Mouse (Mus musculus): ENCODE results near the gene Duoxa2. TPM values are rescaled to one million over a fixed set of nuclear protein-coding genes. Genes with fewer than 3 reads are reported as not detected.
A peak's percentile ranks its signal among the peaks of the same experiment; 100 is the strongest.

Gene Duoxa2
- polyA plus RNA-seq, 1 experiment from 2014 or later, result 0.46 TPM

GRCm38 (mm10) chr2:122305097-122305892 lies 6.6 kb downstream of the Duoxa2 start:
- H3K9ac ChIP-seq, result no peak overlapping the region
- no peak overlapping the region for H3K27ac ChIP-seq
- no peak overlapping the region for H3K4me3 ChIP-seq (replicated peaks; ENCODE audit: low read length)
- WGBS, result 87% methylated on average over 16 of the region's 16 CpGs
- no peaks in the 10 kb centered on the region for H3K36me3 ChIP-seq (replicated peaks; ENCODE audit: control insufficient read depth, insufficient read depth)
- peaks cover 13% of the 10 kb centered on the region; the same call in 1 of the 2 replicates for H3K4me1 ChIP-seq (replicated peaks; ENCODE audit: control insufficient read depth, insufficient read depth, low read length)
- H3K27me3 ChIP-seq (ENCODE audit: control insufficient read depth, insufficient read depth, low read length), result peaks cover 56% of the 10 kb centered on the region
- H3K9me3 ChIP-seq (ENCODE audit: control insufficient read depth, low read length), result no peaks in the 10 kb centered on the region
- DNase-seq (ENCODE audit: low spot score), result no peak
- no peak overlapping the region for H3K4me2 ChIP-seq (replicated peaks)
- no peak for ATAC-seq (ENCODE audit: low FRiP score)

- no peak overlapping the region for H3K4me3 ChIP-seq (replicated peaks; ENCODE audit: low read length)
- 46% methylated on average over 4 of the region's 4 CpGs for WGBS
- no peaks in the 10 kb centered on the region for H3K36me3 ChIP-seq (replicated peaks; ENCODE audit: control insufficient read depth, insufficient read depth)
- no peak overlapping the region for H3K27ac ChIP-seq
- H3K9me3 ChIP-seq (ENCODE audit: control insufficient read depth, low read length), result no peaks in the 10 kb centered on the region
- no peak overlapping the region for H3K4me2 ChIP-seq (replicated peaks)
- DNase-seq (ENCODE audit: low spot score) (no peak), ATAC-seq (ENCODE audit: low FRiP score) (peak; percentile 32; the same call in 1 of the 2 replicates)
- H3K9ac ChIP-seq, result no peak overlapping the region
- H3K4me1 ChIP-seq (replicated peaks; ENCODE audit: control insufficient read depth, insufficient read depth, low read length), result peaks cover 10% of the 10 kb centered on the region; the same call in 1 of the 2 replicates
- H3K27me3 ChIP-seq (ENCODE audit: control insufficient read depth, insufficient read depth, low read length), result peaks cover 47% of the 10 kb centered on the region
These were observed 7.5 kb downstream of the Duoxa2 start for GRCm38 (mm10) chr2:122306184-122306583.

- Histone ChIP-seq H3K4me3 (replicated peaks; ENCODE audit: low read length) (no peak overlapping the region), H3K27me3 (ENCODE audit: control insufficient read depth, insufficient read depth, low read length) (peaks cover 34% of the 10 kb centered on the region), H3K9me3 (ENCODE audit: control insufficient read depth, low read length) (no peaks in the 10 kb centered on the region), H3K36me3 (replicated peaks; ENCODE audit: control insufficient read depth, insufficient read depth) (no peaks in the 10 kb centered on the region), H3K9ac (no peak overlapping the region), H3K4me1 (replicated peaks; ENCODE audit: control insufficient read depth, insufficient read depth, low read length) (peaks cover 9% of the 10 kb centered on the region; the same call in 1 of the 2 replicates), H3K27ac (no peak overlapping the region), H3K4me2 (replicated peaks) (no peak overlapping the region)
- no peak for ATAC-seq (ENCODE audit: low FRiP score)
- 27% methylated on average over 3 of the region's 3 CpGs for WGBS
- DNase-seq (ENCODE audit: low spot score), result peak; percentile 50
These were observed 10.9 kb downstream of the Duoxa2 start for GRCm38 (mm10) chr2:122309647-122310046.

- 42% methylated on average over 2 of the region's 2 CpGs for WGBS
- Histone ChIP-seq H3K9ac (no peak overlapping the region), H3K4me1 (replicated peaks; ENCODE audit: control insufficient read depth, insufficient read depth, low read length) (peaks cover 9% of the 10 kb centered on the region; the same call in 1 of the 2 replicates), H3K4me2 (replicated peaks) (no peak overlapping the region), H3K36me3 (replicated peaks; ENCODE audit: control insufficient read depth, insufficient read depth) (no peaks in the 10 kb centered on the region), H3K4me3 (replicated peaks; ENCODE audit: low read length) (no peak overlapping the region), H3K27ac (no peak overlapping the region), H3K9me3 (ENCODE audit: control insufficient read depth, low read length) (no peaks in the 10 kb centered on the region), H3K27me3 (ENCODE audit: control insufficient read depth, insufficient read depth, low read length) (peaks cover 33% of the 10 kb centered on the region)
- ATAC-seq (ENCODE audit: low FRiP score) (no peak), DNase-seq (ENCODE audit: low spot score) (no peak)
These were observed 12.9 kb downstream of the Duoxa2 start for GRCm38 (mm10) chr2:122311561-122311960.

GRCm38 (mm10) chr2:122312722-122313417 lies 14.2 kb downstream of the Duoxa2 start:
- Histone ChIP-seq H3K4me2 (replicated peaks) (peak overlapping the region; percentile 39), H3K27ac (no peak overlapping the region), H3K4me3 (replicated peaks; ENCODE audit: low read length) (peak overlapping the region; percentile 19), H3K4me1 (replicated peaks; ENCODE audit: control insufficient read depth, insufficient read depth, low read length) (peaks cover 9% of the 10 kb centered on the region; the same call in 1 of the 2 replicates), H3K27me3 (ENCODE audit: control insufficient read depth, insufficient read depth, low read length) (peaks cover 32% of the 10 kb centered on the region), H3K36me3 (replicated peaks; ENCODE audit: control insufficient read depth, insufficient read depth) (no peaks in the 10 kb centered on the region), H3K9ac (no peak overlapping the region), H3K9me3 (ENCODE audit: control insufficient read depth, low read length) (no peaks in the 10 kb centered on the region)
- 0 out of 2 replicates have a peak, but pooled peaks have one; percentile 31 for ATAC-seq (ENCODE audit: low FRiP score)
- 4% methylated on average over 27 of the region's 27 CpGs for WGBS
- DNase-seq (ENCODE audit: low spot score), result peak; percentile 80

- 0 out of 2 replicates have a peak within 1 kb of the TSS, but pooled peaks have one; percentile 8 for H3K9ac ChIP-seq
These were observed 14.8 kb downstream of the Duoxa2 start, which contains the start of gene Duoxa1 for GRCm38 (mm10) chr2:122313536-122313935. Duoxa1 (minus strand) TSS chr2:122313730.

GRCm38 (mm10) chr2:122315372-122315771 lies 16.7 kb downstream of the Duoxa2 start, which contains the start of gene Duox1:
Duox1 (plus strand) TSS chr2:122315672.
- Histone ChIP-seq H3K9ac (no peak within 1 kb of the TSS), H3K36me3 (replicated peaks; ENCODE audit: control insufficient read depth, insufficient read depth) (no peaks in the 10 kb centered on the region), H3K4me3 (replicated peaks; ENCODE audit: low read length) (no peak within 1 kb of the TSS), H3K27ac (no peak within 1 kb of the TSS), H3K4me2 (replicated peaks) (no peak within 1 kb of the TSS), H3K27me3 (ENCODE audit: control insufficient read depth, insufficient read depth, low read length) (peaks cover 32% of the 10 kb centered on the region), H3K9me3 (ENCODE audit: control insufficient read depth, low read length) (no peaks in the 10 kb centered on the region), H3K4me1 (replicated peaks; ENCODE audit: control insufficient read depth, insufficient read depth, low read length) (peaks cover 9% of the 10 kb centered on the region; the same call in 1 of the 2 replicates)
- WGBS, result 89% methylated on average over 7 of the region's 7 CpGs
- DNase-seq (ENCODE audit: low spot score) (no peak), ATAC-seq (ENCODE audit: low FRiP score) (no peak)

More at GRCm38 (mm10) chr2:122313536-122313935, 14.8 kb downstream of the Duoxa2 start, which contains the start of gene Duoxa1:
- DNase-seq (ENCODE audit: low spot score) (no peak), ATAC-seq (ENCODE audit: low FRiP score) (no peak)
- no peak within 1 kb of the TSS for H3K27ac ChIP-seq
- WGBS, result 3% methylated on average over 24 of the region's 24 CpGs
- H3K9me3 ChIP-seq (ENCODE audit: control insufficient read depth, low read length), result no peaks in the 10 kb centered on the region
- H3K27me3 ChIP-seq (ENCODE audit: control insufficient read depth, insufficient read depth, low read length), result peaks cover 32% of the 10 kb centered on the region
- no peaks in the 10 kb centered on the region for H3K36me3 ChIP-seq (replicated peaks; ENCODE audit: control insufficient read depth, insufficient read depth)
- H3K4me1 ChIP-seq (replicated peaks; ENCODE audit: control insufficient read depth, insufficient read depth, low read length), result peaks cover 9% of the 10 kb centered on the region; the same call in 1 of the 2 replicates
- peak within 1 kb of the TSS; percentile 39 for H3K4me2 ChIP-seq (replicated peaks)
- peak within 1 kb of the TSS; percentile 19 for H3K4me3 ChIP-seq (replicated peaks; ENCODE audit: low read length)

GRCm38 (mm10) chr2:122317384-122317783 lies 18.7 kb downstream of the Duoxa2 start:
- 82% methylated on average over 4 of the region's 4 CpGs for WGBS
- H3K4me3 ChIP-seq (replicated peaks; ENCODE audit: low read length), result no peak overlapping the region
- no peak overlapping the region for H3K4me2 ChIP-seq (replicated peaks)
- H3K27me3 ChIP-seq (ENCODE audit: control insufficient read depth, insufficient read depth, low read length), result peaks cover 32% of the 10 kb centered on the region
- H3K9me3 ChIP-seq (ENCODE audit: control insufficient read depth, low read length), result no peaks in the 10 kb centered on the region
- H3K4me1 ChIP-seq (replicated peaks; ENCODE audit: control insufficient read depth, insufficient read depth, low read length), result peaks cover 9% of the 10 kb centered on the region; the same call in 1 of the 2 replicates
- ATAC-seq (ENCODE audit: low FRiP score) (no peak), DNase-seq (ENCODE audit: low spot score) (no peak)
- H3K9ac ChIP-seq, result no peak overlapping the region
- no peak overlapping the region for H3K27ac ChIP-seq
- H3K36me3 ChIP-seq (replicated peaks; ENCODE audit: control insufficient read depth, insufficient read depth), result no peaks in the 10 kb centered on the region

- no peak for DNase-seq (ENCODE audit: low spot score)
- H3K36me3 ChIP-seq (replicated peaks; ENCODE audit: control insufficient read depth, insufficient read depth), result no peaks in the 10 kb centered on the region
- H3K4me3 ChIP-seq (replicated peaks; ENCODE audit: low read length), result no peak overlapping the region
- no peak overlapping the region for H3K4me2 ChIP-seq (replicated peaks)
- no peaks in the 10 kb centered on the region for H3K4me1 ChIP-seq (replicated peaks; ENCODE audit: control insufficient read depth, insufficient read depth, low read length)
- 52% methylated on average over 3 of the region's 3 CpGs for WGBS
- H3K9me3 ChIP-seq (ENCODE audit: control insufficient read depth, low read length), result no peaks in the 10 kb centered on the region
- ATAC-seq (ENCODE audit: low FRiP score), result no peak
- H3K27ac ChIP-seq, result no peak overlapping the region
- H3K9ac ChIP-seq, result no peak overlapping the region
- no peaks in the 10 kb centered on the region for H3K27me3 ChIP-seq (ENCODE audit: control insufficient read depth, insufficient read depth, low read length)
These were observed 25.3 kb downstream of the Duoxa2 start for GRCm38 (mm10) chr2:122323960-122324359.
